Mouse (Mus musculus) forebrain, embryonic 12.5 days (tissue): ENCODE data around the gene Hexim1. TPM values are rescaled to one million over a fixed set of nuclear protein-coding genes. Genes with fewer than 3 reads are reported as not detected.

ENCODE experiments used
- ATAC-seq: fragments of 200-750 bp; cut with Nextera tagmentation; 2 replicates; pipeline ENCODE4 v1.8.0; 2017; ENCODE audit warnings: moderate TSS enrichment; ENCODE audit not compliant: low FRiP score
- H3K27ac ChIP-seq: fragments of 300-500 bp; sonication (generic); 2 replicates; pipeline ENCODE4 v1.5.1; 2016; ENCODE audit warnings: mild to moderate bottlenecking
- H3K27me3 ChIP-seq: fragments of 300-500 bp; sonication (generic); 2 replicates; pipeline ENCODE4 v1.6.1; 2016; ENCODE audit warnings: mild to moderate bottlenecking
- H3K36me3 ChIP-seq: fragments of 300-500 bp; sonication (generic); replicated peaks from 2 replicates; pipeline ENCODE4 v1.6.1; 2016; ENCODE audit warnings: mild to moderate bottlenecking
- H3K4me1 ChIP-seq: fragments of 300-500 bp; sonication (generic); 2 replicates; pipeline ENCODE4 v1.6.1; 2016
- H3K4me2 ChIP-seq: fragments of 300-500 bp; sonication (generic); 2 replicates; pipeline ENCODE4 v1.6.1; 2016; ENCODE audit warnings: mild to moderate bottlenecking, moderate library complexity
- H3K4me3 ChIP-seq: fragments of 300-500 bp; sonication (generic); replicated peaks from 2 replicates; pipeline ENCODE4 v1.5.1; 2016; ENCODE audit warnings: mild to moderate bottlenecking
- H3K9ac ChIP-seq: fragments of 300-500 bp; sonication (generic); 2 replicates; pipeline ENCODE4 v1.6.1; 2016; ENCODE audit warnings: mild to moderate bottlenecking
- H3K9me3 ChIP-seq: fragments of 300-500 bp; sonication (generic); 2 replicates; pipeline ENCODE4 v1.6.1; 2016
- WGBS: fragments of 180-500 bp; shearing (Covaris S2); methylation state at CpG from one replicate; pipeline ENCODE4 v1.1.7; 2016; 5-methylcytosine and 5-hydroxymethylcytosine counted together
- polyA plus RNA-seq: library from polyadenylated mRNA; unstranded; fragments of >200 nt; fragmentation: Nextera tagmentation; extraction: Ambion mirVana; gene quantifications from 2 replicates; pipeline ENCODE4 v1.2.1, GENCODE M21; 2016

Hexim1 gene
- polyA plus RNA-seq, 1 experiment from 2014 or later, result 3.4 TPM

DNA sequence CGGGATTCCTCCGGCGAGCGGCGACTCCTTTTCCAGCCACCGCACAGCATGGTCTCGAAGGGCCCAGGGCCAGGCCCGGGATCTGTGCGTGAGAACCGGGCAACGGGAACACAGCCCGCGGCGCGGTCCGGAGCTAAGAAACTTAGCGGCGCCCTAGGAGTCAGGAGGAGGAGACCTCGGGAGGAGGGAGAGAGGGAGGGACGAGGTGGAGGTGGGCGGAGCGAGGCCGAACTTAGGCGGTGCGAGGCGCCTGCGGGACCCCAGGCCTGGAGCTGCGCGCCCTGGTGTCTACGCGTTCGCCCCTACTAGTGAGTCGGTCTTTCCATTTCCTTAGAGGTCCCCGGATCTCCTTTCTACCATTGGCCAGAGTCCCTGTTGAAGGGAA is 14.6 kb upstream of the Hexim1 start, which contains the start of the genes Plcd3 and Acbd4:
Gene Plcd3 (minus strand): TSS at position 178 of the 385 bp plus-strand sequence.
Gene Acbd4 (plus strand): TSS at position 202 of the 385 bp plus-strand sequence.
- under 1% methylated on average over 34 of the region's 34 CpGs for WGBS

DNA sequence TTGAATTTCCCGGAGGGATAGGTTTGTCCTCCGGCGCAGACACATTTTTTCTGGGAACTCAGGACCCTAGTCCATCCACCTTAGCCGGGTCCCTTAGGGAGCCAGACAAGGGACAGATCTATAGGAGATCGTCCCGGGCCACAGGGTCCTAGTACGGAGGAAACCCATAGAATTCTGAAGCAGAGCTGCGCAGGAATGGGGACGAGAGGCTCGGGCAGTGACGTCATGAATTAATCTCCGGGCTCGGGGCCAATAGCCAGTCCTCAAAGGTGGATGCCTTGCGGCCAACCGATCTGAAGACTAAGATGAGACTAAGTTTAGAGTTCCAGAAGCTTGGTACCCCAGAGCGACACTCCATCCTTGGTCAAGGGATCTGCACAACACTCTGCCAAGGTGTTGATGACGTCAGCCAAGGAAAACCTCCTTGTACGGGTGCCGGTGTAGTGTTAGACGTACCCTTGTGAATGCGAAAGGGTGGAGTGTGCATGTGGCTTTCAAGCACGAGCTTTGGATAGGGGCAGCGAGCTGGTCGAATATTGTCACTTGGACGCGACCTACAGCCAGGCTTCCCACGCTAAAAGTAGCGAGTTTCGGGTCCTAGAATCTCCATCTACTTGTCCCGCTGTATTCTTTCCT is 14.0 kb upstream of the Hexim1 start:
- Histone ChIP-seq H3K9me3 (no peaks in the 10 kb centered on the region), H3K36me3 (no peaks in the 10 kb centered on the region), H3K4me2 (peak overlapping the region; percentile 85), H3K4me1 (peaks cover 31% of the 10 kb centered on the region), H3K9ac (peak overlapping the region; percentile 54), H3K27me3 (peaks cover 72% of the 10 kb centered on the region), H3K27ac (no peak overlapping the region), H3K4me3 (peak overlapping the region; percentile 50)
- WGBS, result 2% methylated on average over 30 of the region's 30 CpGs
- peak; percentile 56; the same call in 1 of the 2 replicates for ATAC-seq

More for the DNA sequence above, 14.6 kb upstream of the Hexim1 start, which contains the start of the genes Plcd3 and Acbd4:
- peak within 1 kb of the TSS; percentile 54 for H3K9ac ChIP-seq
- H3K27me3 ChIP-seq, result peaks cover 75% of the 10 kb centered on the region
- no peak within 1 kb of the TSS for H3K27ac ChIP-seq
- ATAC-seq, result peak; percentile 45
- no peaks in the 10 kb centered on the region for H3K36me3 ChIP-seq
- H3K4me2 ChIP-seq, result peak within 1 kb of the TSS; percentile 85
- H3K4me3 ChIP-seq, result peak within 1 kb of the TSS; percentile 50
- no peaks in the 10 kb centered on the region for H3K9me3 ChIP-seq
- peaks cover 31% of the 10 kb centered on the region for H3K4me1 ChIP-seq

DNA sequence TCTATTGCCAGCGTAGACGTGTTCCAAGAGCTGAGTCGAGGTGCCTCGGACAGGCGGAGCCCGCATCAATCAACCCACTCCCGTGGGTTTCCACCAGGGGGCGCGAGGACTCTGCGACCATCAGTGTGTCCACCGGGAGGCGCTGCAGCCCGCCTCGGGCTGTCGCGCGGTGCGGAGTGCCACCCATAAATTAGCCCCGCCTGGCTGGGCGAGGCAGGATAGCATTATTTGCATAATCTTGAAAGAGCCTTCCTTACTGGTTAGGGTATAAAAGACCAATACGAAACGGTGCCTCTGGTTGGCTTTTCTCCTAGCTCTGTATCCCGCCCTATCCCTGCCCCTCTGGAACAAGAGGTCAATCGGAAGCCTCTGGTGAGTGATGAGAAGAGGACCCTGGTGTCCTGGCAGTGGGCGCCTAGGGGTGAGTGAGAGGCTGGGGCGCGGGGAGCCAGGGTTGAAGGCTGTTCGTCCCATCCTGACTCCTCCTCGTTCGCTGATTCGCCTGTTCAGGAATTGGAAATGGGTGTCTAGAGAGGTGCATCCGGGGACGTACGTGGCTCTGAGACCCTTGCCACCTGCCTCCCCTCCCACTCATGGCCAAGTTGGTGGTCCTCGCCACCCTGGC is 13.2 kb upstream of the Hexim1 start:
- Histone ChIP-seq H3K27me3 (peaks cover 66% of the 10 kb centered on the region), H3K4me2 (peak overlapping the region; percentile 85), H3K4me1 (peaks cover 24% of the 10 kb centered on the region), H3K27ac (no peak overlapping the region), H3K4me3 (peak overlapping the region; percentile 50), H3K36me3 (no peaks in the 10 kb centered on the region), H3K9me3 (no peaks in the 10 kb centered on the region), H3K9ac (peak overlapping the region; percentile 36; the same call in 1 of the 2 replicates)
- whole genome bisulfite sequencing, result 3% methylated on average over 35 of the region's 35 CpGs
- ATAC-seq, result peak; percentile 78

DNA sequence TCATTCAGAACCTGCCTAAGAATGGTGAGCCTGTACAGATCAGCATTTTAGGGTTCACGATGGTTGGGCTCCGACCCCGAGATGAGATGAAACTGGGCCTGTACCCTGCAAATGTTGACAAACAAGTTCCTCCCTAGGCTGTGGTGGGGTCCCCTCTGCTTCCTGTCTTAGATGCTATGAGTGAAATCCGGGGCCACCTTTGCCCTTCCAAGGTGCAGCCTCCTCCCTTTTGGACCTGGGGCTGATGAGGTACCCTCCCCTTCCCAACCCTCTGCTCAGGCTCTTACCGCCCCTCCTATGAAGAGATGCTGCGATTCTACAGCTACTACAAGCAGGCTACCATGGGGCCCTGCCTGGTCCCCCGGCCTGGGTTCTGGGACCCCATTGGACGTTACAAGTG is 12.4 kb upstream of the Hexim1 start:
- no peak overlapping the region for H3K27ac ChIP-seq
- H3K27me3 ChIP-seq, result peaks cover 61% of the 10 kb centered on the region
- ATAC-seq, result no peak
- peaks cover 24% of the 10 kb centered on the region for H3K4me1 ChIP-seq
- 65% methylated on average over 8 of the region's 8 CpGs for WGBS
- peak overlapping the region; percentile 50 for H3K4me3 ChIP-seq
- H3K9ac ChIP-seq, result no peak overlapping the region
- H3K36me3 ChIP-seq, result no peaks in the 10 kb centered on the region
- H3K9me3 ChIP-seq, result no peaks in the 10 kb centered on the region
- peak overlapping the region; percentile 85 for H3K4me2 ChIP-seq

DNA sequence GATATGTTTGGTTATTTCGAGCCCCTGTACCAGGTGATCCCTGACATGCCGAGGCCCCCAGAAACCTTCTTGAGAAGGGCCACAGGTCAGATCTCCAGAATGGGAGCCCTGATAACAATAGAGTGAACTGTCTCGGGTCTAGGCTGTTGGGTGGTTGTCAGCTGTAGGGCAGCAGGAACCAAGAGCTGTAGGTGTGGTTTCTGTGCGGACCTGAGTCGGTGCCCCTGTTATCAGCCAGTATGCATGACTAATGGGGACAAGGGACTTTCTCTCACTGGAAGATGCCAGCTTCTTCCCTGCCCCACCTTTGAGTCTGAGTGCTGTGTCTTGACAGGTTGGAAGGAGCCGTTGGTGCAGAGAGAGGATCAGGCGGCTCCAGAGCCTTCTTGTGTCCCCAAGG is 11.6 kb upstream of the Hexim1 start:
- WGBS, result 78% methylated on average over 7 of the region's 7 CpGs
- Histone ChIP-seq H3K4me3 (no peak overlapping the region), H3K4me1 (peaks cover 24% of the 10 kb centered on the region), H3K27ac (no peak overlapping the region), H3K9me3 (no peaks in the 10 kb centered on the region), H3K9ac (no peak overlapping the region), H3K36me3 (no peaks in the 10 kb centered on the region), H3K4me2 (no peak overlapping the region), H3K27me3 (peaks cover 53% of the 10 kb centered on the region)
- ATAC-seq, result no peak

DNA sequence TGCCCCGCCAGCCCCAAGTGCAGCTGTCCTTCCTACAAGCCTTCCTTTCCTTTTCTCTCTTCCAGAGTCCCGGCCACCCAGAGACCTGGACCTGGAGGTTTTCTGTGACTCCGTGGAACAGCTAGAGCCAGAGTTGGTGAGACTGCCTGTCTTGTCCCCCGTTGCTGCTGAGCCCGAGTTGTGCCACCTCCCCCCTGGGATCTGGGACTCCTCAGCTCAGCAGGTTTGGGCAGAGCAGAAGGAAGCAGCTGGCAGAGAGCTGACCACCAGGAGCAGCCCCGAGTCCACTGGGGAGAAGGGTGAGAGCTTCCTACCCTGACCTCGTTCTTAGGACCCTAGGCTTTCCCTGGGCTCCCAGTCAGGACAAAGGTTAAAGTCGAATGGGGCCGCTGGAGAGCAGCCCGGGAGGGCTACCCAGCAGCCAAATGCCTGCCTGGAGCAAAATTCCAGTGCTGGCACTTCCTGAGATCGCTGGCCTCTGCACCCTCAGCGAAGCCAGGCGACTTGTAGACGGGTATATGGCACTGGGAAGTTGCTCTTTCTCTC is 10.8 kb upstream of the Hexim1 start:
- H3K27ac ChIP-seq, result no peak overlapping the region
- H3K4me2 ChIP-seq, result no peak overlapping the region
- H3K36me3 ChIP-seq, result no peaks in the 10 kb centered on the region
- no peak for ATAC-seq
- no peak overlapping the region for H3K9ac ChIP-seq
- no peaks in the 10 kb centered on the region for H3K9me3 ChIP-seq
- H3K27me3 ChIP-seq, result peaks cover 49% of the 10 kb centered on the region
- WGBS, result 58% methylated on average over 14 of the region's 14 CpGs
- H3K4me1 ChIP-seq, result peaks cover 24% of the 10 kb centered on the region
- H3K4me3 ChIP-seq, result no peak overlapping the region

DNA sequence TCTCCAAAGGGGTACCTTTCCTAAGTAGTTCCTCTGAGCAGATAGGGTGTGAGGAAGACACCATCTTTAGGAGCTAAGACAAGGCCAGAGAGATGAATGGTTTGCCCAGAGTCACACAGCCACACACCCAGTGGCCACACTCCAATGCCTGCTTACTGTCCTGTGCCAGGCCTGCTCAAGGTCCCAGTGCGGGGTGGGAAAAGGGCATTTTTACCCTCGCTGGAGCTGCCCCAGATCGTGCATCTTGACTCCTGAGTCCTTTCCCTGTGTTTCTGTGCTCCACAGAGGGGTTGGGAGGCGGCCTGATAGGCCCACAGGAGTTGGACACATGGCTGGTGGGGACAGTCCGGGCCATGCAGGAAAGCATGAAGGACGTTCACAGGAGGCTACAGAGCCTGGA is 10.2 kb upstream of the Hexim1 start:
- Histone ChIP-seq H3K36me3 (no peaks in the 10 kb centered on the region), H3K4me2 (no peak overlapping the region), H3K27me3 (peaks cover 47% of the 10 kb centered on the region), H3K4me1 (peaks cover 24% of the 10 kb centered on the region), H3K9me3 (no peaks in the 10 kb centered on the region), H3K9ac (no peak overlapping the region), H3K4me3 (no peak overlapping the region), H3K27ac (no peak overlapping the region)
- ATAC-seq, result no peak
- 88% methylated on average over 6 of the region's 6 CpGs for WGBS

DNA sequence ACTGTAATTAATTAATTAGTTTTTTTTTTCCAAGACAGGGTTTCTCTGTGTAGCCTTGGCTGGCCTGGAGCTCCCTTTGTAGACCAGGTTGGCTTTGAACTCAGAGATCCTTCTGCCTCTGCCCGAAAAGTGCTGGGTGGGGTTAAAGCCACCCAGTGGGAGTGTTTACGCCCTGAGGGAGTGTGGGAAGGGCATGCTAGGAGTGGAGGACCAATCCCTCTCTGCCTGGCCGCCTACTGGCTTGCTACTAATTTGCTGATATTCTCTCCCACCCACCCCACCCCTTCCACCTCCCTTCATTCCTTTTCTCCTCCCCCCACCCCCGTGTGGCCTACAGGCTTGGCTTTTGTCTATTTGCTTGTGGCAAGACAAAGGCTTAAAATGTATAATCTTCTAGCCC is 9.6 kb upstream of the Hexim1 start:
- peaks cover 47% of the 10 kb centered on the region for H3K27me3 ChIP-seq
- ATAC-seq, result no peak
- H3K36me3 ChIP-seq, result no peaks in the 10 kb centered on the region
- no peaks in the 10 kb centered on the region for H3K9me3 ChIP-seq
- no peak overlapping the region for H3K4me2 ChIP-seq
- no peak overlapping the region for H3K9ac ChIP-seq
- no peak overlapping the region for H3K4me3 ChIP-seq
- 56% methylated on average over 4 of the region's 4 CpGs for WGBS
- H3K4me1 ChIP-seq, result peaks cover 20% of the 10 kb centered on the region
- no peak overlapping the region for H3K27ac ChIP-seq

DNA sequence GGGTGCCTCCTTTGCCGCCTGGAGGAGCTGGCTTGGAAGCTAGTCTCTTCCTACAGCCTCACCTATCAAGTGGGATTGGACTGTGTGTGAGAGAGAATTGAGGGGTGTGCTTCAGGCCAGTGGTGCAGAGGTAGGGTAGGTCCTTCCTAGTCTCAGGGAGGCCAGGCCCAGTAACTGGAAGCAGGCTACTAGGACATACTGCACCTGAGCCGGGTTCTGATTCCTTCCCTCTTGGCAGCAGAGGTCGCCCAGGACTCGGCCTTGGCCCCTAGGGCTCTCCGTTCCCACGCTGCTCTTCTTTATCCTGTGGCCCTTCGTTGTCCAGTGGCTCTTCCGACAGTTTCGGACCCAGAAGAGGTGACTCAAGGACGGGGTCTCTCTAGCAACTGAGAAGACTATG is 4.7 kb upstream of the Hexim1 start:
- 14% methylated on average over 10 of the region's 10 CpGs for WGBS
- Histone ChIP-seq H3K9ac (no peak overlapping the region), H3K9me3 (no peaks in the 10 kb centered on the region), H3K27ac (no peak overlapping the region), H3K4me3 (no peak overlapping the region), H3K4me2 (peak overlapping the region; percentile 47; the same call in 1 of the 2 replicates), H3K36me3 (no peaks in the 10 kb centered on the region), H3K27me3 (peaks cover 41% of the 10 kb centered on the region), H3K4me1 (peaks cover 25% of the 10 kb centered on the region)
- ATAC-seq, result no peak

DNA sequence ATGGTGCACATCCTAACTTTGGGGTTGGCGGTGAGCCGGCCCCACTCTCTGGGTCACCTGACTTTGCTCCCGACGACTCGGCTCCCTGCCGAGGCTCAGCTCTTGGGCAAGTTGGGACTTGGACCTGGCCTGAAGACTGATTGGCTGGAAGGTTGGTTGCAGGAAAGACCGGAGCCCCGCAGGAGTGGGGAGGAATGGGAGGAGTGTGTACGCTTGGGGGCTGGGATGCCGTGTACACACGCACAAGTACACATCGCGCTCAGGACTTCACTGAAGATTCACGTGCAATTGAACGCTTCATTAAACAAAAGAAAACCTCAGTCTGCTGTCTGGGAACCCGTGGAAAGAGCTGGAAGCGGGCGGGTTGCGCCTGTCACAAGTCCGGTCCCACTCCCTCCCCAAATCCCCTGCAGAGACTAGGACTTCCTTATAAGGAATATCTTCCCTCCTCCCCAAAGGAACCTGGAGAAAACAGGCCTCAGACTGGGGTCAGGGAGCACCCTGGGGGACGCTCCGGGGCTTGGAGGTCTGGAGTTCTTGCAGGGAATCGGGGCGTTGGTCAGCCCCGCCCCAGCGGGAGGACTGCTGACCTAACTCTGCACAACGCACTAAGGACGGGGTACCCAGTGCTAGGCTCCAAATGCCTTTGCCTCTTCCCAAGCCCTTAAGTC is 4.0 kb upstream of the Hexim1 start:
- ATAC-seq, result no peak
- H3K9ac ChIP-seq, result peak overlapping the region; percentile 44; the same call in 1 of the 2 replicates
- H3K27ac ChIP-seq, result no peak overlapping the region
- no peaks in the 10 kb centered on the region for H3K9me3 ChIP-seq
- WGBS, result 2% methylated on average over 28 of the region's 28 CpGs
- H3K4me2 ChIP-seq, result peak overlapping the region; percentile 47
- no peaks in the 10 kb centered on the region for H3K36me3 ChIP-seq
- peak overlapping the region; percentile 25 for H3K4me3 ChIP-seq
- H3K4me1 ChIP-seq, result peaks cover 30% of the 10 kb centered on the region
- peaks cover 41% of the 10 kb centered on the region for H3K27me3 ChIP-seq

DNA sequence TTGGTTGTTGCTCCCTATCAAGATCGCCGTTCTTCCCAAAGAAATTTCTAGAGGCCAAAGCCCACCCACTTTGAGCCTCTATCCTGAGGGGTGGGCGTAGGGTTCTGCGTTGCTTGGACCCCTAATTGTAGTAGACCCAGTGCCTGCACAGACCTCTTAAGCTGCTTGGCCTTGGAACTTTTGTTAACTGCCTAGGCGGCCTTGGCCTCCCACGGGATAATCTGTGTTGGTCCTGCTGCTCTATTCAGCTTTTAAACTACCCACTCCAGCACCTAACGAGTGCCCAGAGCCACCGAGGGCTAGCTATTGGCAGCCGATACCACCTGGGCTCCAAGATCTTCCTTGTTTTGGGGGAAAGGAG is 3.5 kb upstream of the Hexim1 start:
- Histone ChIP-seq H3K27me3 (peaks cover 41% of the 10 kb centered on the region), H3K9me3 (no peaks in the 10 kb centered on the region), H3K9ac (0 out of 2 replicates have a peak overlapping the region, but pooled peaks have one; percentile 44), H3K4me1 (peaks cover 35% of the 10 kb centered on the region), H3K4me2 (peak overlapping the region; percentile 47), H3K4me3 (peak overlapping the region; percentile 25), H3K27ac (no peak overlapping the region), H3K36me3 (no peaks in the 10 kb centered on the region)
- ATAC-seq, result no peak
- 5% methylated on average over 9 of the region's 9 CpGs for WGBS

DNA sequence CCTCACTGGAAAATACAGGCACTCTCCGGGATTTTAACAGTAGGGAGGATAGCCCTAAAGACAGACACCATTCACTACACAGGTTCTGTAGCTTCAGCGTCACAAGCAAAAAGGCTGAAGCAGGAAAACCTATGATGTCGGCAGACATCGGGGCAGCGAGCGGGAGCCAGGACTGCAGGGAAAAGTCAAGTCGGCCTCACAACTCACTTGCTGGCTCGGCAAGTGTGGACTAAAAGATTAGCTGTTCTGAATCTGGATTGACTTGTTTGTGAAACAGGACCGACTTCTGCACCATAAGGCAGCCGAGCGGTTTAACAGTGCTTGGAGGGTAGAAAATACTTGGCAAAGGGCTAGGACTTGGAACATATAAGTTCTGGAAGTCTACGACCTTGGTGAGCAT is 3.0 kb upstream of the Hexim1 start:
- H3K27me3 ChIP-seq, result peaks cover 41% of the 10 kb centered on the region
- H3K36me3 ChIP-seq, result no peaks in the 10 kb centered on the region
- H3K4me2 ChIP-seq, result no peak overlapping the region
- no peak for ATAC-seq
- 26% methylated on average over 12 of the region's 12 CpGs for WGBS
- H3K4me3 ChIP-seq, result no peak overlapping the region
- no peaks in the 10 kb centered on the region for H3K9me3 ChIP-seq
- 0 out of 2 replicates have a peak overlapping the region, but pooled peaks have one; percentile 5 for H3K9ac ChIP-seq
- H3K27ac ChIP-seq, result no peak overlapping the region
- peaks cover 40% of the 10 kb centered on the region for H3K4me1 ChIP-seq
